Mouse (Mus musculus) myocyte (in vitro differentiated cells): Measurements from ENCODE around the gene Rabgap1l.

ENCODE experiments used
- CEBPB ChIP-seq: IDR thresholded peaks from 2 replicates; pipeline ENCODE4 v1.6.1; 2011; ENCODE audit warnings: mild to moderate bottlenecking, moderate library complexity; ENCODE audit not compliant: poor library complexity, insufficient read depth, severe bottlenecking
- E2F4 ChIP-seq: IDR thresholded peaks from one replicate; pipeline ENCODE4 v1.6.1; 2011; ENCODE audit warnings: mild to moderate bottlenecking, control low read depth, moderate library complexity; ENCODE audit not compliant: insufficient read depth
- MAX ChIP-seq: IDR thresholded peaks from one replicate; pipeline ENCODE4 v1.6.1; 2011; ENCODE audit warnings: low read depth, mild to moderate bottlenecking, control low read depth
- MYOD1 ChIP-seq, 3 experiments: IDR thresholded peaks; one replicate each; pipeline ENCODE4 v1.6.1; 2011; ENCODE audit warnings: control low read depth in 2 of 3, low read depth in 2 of 3, mild to moderate bottlenecking in 2 of 3, moderate library complexity in 1 of 3; ENCODE audit not compliant: insufficient read length in 2 of 3, control insufficient read depth in 1 of 3
- MYOG ChIP-seq, 3 experiments: IDR thresholded peaks; one replicate each; pipeline ENCODE4 v1.6.1; 2011; ENCODE audit warnings: control low read depth in 2 of 3, low read depth in 2 of 3, mild to moderate bottlenecking in 2 of 3; ENCODE audit not compliant: insufficient read length in 2 of 3, control insufficient read depth in 1 of 3, insufficient read depth in 1 of 3
- POLR2A ChIP-seq: IDR thresholded peaks from one replicate; pipeline ENCODE4 v1.6.1; 2011; ENCODE audit warnings: low read depth, mild to moderate bottlenecking, control low read depth, moderate library complexity; ENCODE audit not compliant: insufficient read length
- POLR2AphosphoS2 ChIP-seq: IDR thresholded peaks from one replicate; pipeline ENCODE4 v1.6.1; 2011; ENCODE audit warnings: low read depth, control low read depth; ENCODE audit not compliant: insufficient read length
- REST ChIP-seq: IDR thresholded peaks from one replicate; pipeline ENCODE4 v1.6.1; 2011; ENCODE audit warnings: mild to moderate bottlenecking, control low read depth, moderate library complexity; ENCODE audit not compliant: insufficient read depth, insufficient read length
- SRF ChIP-seq: IDR thresholded peaks from one replicate; pipeline ENCODE4 v1.6.1; 2011; ENCODE audit warnings: low read depth; ENCODE audit not compliant: control insufficient read depth, insufficient read length
- TCF12 ChIP-seq: IDR thresholded peaks from one replicate; pipeline ENCODE4 v1.6.1; 2011; ENCODE audit warnings: mild to moderate bottlenecking, control low read depth; ENCODE audit not compliant: poor library complexity, insufficient read depth, severe bottlenecking
- TCF3 ChIP-seq: IDR thresholded peaks from one replicate; pipeline ENCODE4 v1.6.1; 2011; ENCODE audit warnings: low read depth, control low read depth; ENCODE audit not compliant: insufficient read length
- USF1 ChIP-seq: IDR thresholded peaks from one replicate; pipeline ENCODE4 v1.6.1; 2011; ENCODE audit warnings: low read depth, mild to moderate bottlenecking, control low read depth, moderate library complexity

DNA sequence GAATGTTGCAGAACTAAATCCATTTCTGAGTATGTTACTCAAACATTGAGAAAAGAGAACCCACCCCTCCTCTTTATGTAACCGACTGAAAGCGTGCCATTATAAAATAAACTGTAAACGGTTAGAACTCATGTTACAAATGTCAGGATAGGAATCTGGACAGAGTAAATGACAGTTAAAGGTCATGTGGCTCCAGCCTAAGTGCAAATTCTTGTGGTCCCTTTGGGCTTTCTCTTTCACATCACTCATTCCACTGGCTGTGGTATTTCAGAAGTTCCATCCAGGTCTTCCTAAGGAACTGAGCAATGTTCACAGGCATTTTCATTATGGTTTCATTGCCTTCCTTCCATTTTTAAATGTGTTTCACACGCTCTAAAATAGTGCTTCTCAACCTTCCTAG, 530.6 kb downstream of the Rabgap1l start:
- no peak for TF ChIP-seq POLR2A
- TF ChIP-seq CEBPB = 0 out of 2 replicates have a peak, but pooled peaks have one; percentile 14
- no peak for TF ChIP-seq SRF
- TF ChIP-seq REST = no peak
- no peak for TF ChIP-seq MAX
- TF ChIP-seq USF1 = peak; percentile 14
- TF ChIP-seq TCF3 = no peak
- TF ChIP-seq POLR2AphosphoS2 = no peak
- no peak for TF ChIP-seq MYOG (IDR thresholded peaks at IDR 0.05; ENCODE audit: control insufficient read depth in 1 of 3, insufficient read depth in 1 of 3, insufficient read length in 2 of 3, low read depth in 2 of 3)
- TF ChIP-seq TCF12 = no peak
- TF ChIP-seq E2F4 = no peak
- no peak for TF ChIP-seq MYOD1 (IDR thresholded peaks at IDR 0.05; ENCODE audit: control insufficient read depth in 1 of 3, insufficient read length in 2 of 3, low read depth in 2 of 3)
